Mouse (Mus musculus) liver, embryonic 16.5 days (tissue): Measurements from ENCODE around the gene Ago1. TPM values are rescaled to one million over a fixed set of nuclear protein-coding genes. Genes with fewer than 3 reads are reported as not detected.

Source experiments
- ATAC-seq: fragments of 200-750 bp; cut with Nextera tagmentation; 2 replicates; pipeline ENCODE4 v1.8.0; 2017; ENCODE audit warnings: low read depth, mild to moderate bottlenecking, moderate number of reproducible peaks, moderate library complexity
- H3K27ac ChIP-seq: fragments of 300-500 bp; sonication (generic); 2 replicates; pipeline ENCODE4 v1.5.1; 2014; ENCODE audit warnings: mild to moderate bottlenecking, low read length
- H3K27me3 ChIP-seq: fragments of 300-500 bp; sonication (generic); 2 replicates; pipeline ENCODE4 v1.6.1; 2014; ENCODE audit warnings: low read depth, low read length, mixed read lengths; ENCODE audit not compliant: control insufficient read depth, insufficient read depth
- H3K36me3 ChIP-seq: fragments of 300-500 bp; sonication (generic); 2 replicates; pipeline ENCODE4 v1.6.1; 2014; ENCODE audit warnings: mild to moderate bottlenecking; ENCODE audit not compliant: control insufficient read depth, insufficient read depth
- H3K4me1 ChIP-seq: fragments of 300-500 bp; sonication (generic); 2 replicates; pipeline ENCODE4 v1.6.1; 2014; ENCODE audit warnings: low read depth, low read length, mixed read lengths; ENCODE audit not compliant: control insufficient read depth
- H3K4me2 ChIP-seq: fragments of 300-500 bp; sonication (generic); 2 replicates; pipeline ENCODE4 v1.6.1; 2014; ENCODE audit warnings: low read depth, low read length, mixed read lengths
- H3K4me3 ChIP-seq: fragments of 300-500 bp; sonication (generic); 2 replicates; pipeline ENCODE4 v1.5.1; 2014; ENCODE audit warnings: low read depth, mild to moderate bottlenecking, low read length
- H3K9ac ChIP-seq: fragments of 300-500 bp; sonication (generic); 2 replicates; pipeline ENCODE4 v1.6.1; 2014; ENCODE audit warnings: low read depth, low read length
- H3K9me3 ChIP-seq: fragments of 300-500 bp; sonication (generic); replicated peaks from 2 replicates; pipeline ENCODE4 v1.6.1; 2016; ENCODE audit warnings: low read length; ENCODE audit not compliant: control insufficient read depth
- WGBS: fragments of 180-500 bp; shearing (Covaris S2); extraction: QIAGEN DNeasy Blood & Tissue Kit; methylation state at CpG from one replicate; pipeline ENCODE4 v1.1.7; 2014; ENCODE audit not compliant: insufficient replicate concordance; 5-methylcytosine and 5-hydroxymethylcytosine counted together
- polyA plus RNA-seq: library from polyadenylated mRNA; unstranded; fragments of >200 nt; fragmentation: Nextera tagmentation; extraction: Ambion mirVana; gene quantifications from 2 replicates; pipeline ENCODE4 v1.2.1, GENCODE M21; 2015

Ago1 gene
- polyA plus RNA-seq, 1 experiment from 2014 or later = 0.98 TPM

DNA sequence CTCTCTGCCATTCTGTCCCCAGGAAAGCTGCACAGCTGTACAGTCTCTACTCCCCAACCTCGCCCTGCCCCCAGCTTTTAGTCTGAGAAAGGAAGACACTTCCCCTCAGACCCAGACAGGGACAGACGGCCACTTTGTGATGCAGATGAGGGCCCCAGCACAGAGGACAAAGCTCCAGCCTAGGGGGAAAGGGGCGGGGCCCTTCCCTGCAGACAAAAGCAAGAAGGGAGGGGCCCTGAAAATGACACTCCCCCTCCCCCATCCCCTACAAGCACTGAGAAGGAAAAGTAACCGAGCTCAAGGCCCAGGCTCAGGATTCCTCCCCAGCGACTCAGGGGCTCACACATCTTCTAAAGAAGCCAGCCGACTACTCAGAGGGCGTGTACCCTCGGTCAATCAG lies 2.5 kb downstream of the Ago1 start:
- H3K36me3 ChIP-seq = no peaks in the 10 kb centered on the region
- H3K9ac ChIP-seq = no peak overlapping the region
- no peaks in the 10 kb centered on the region for H3K9me3 ChIP-seq
- H3K4me2 ChIP-seq = no peak overlapping the region
- H3K4me3 ChIP-seq = no peak overlapping the region
- no peak for ATAC-seq
- peaks cover 25% of the 10 kb centered on the region for H3K4me1 ChIP-seq
- H3K27ac ChIP-seq = no peak overlapping the region
- WGBS = 24% methylated on average over 8 of the region's 8 CpGs
- H3K27me3 ChIP-seq = no peaks in the 10 kb centered on the region

DNA sequence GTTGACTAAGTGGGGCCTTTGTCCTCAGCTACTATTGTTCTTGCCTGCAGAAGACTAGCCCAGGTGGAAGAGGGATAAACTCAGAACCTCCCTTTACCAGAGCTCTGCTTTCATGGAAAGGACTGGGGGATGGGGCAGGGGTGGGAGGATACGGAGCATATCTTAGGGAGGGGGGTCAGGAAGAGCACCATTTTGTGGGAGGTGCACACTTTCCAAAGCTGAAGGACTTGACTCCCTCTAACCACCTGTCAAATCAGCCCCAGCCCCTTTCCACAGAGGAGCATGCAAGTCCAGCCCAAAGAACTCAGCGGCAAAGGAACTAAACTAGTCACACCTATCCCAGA lies 3.5 kb downstream of the Ago1 start:
- 53% methylated on average over 2 of the region's 2 CpGs for WGBS
- ATAC-seq = no peak
- Histone ChIP-seq H3K9me3 (no peaks in the 10 kb centered on the region), H3K4me2 (no peak overlapping the region), H3K4me1 (peaks cover 25% of the 10 kb centered on the region), H3K27me3 (no peaks in the 10 kb centered on the region), H3K9ac (no peak overlapping the region), H3K4me3 (no peak overlapping the region), H3K27ac (no peak overlapping the region), H3K36me3 (no peaks in the 10 kb centered on the region)

DNA sequence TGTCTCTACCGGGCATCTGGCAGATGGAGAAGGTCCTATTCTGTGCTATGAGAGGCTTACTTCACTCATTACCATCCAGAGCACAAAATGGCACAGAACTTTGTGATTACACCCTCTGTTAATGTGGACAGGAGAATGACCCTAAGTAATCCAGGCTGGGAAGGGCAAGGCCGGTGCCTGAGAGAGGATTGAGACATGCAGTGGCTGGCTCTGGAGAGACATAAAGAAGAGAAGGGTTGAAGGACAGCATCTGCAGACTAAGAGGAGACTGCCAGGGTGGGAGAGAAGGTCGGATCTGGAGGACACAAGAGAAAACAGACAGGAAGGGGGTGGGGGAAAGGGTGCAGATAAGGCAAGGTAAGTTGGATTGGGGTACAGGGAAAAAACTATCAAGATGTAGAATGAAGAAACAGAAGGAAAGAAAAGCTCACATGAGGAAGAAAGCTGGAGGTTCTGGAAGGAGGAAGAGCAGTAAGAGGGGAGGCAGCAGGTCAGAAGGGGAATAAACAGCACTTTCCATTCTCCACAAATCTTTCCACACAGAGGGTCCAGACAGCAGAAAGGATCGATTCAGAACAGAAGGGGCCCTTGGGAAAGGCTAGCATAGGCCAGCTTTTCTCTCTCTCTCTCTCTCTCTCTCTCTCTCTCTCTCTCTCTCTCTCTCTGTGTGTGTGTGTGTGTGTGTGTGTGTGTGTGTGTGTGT lies 4.0 kb downstream of the Ago1 start:
- Histone ChIP-seq H3K27me3 (no peaks in the 10 kb centered on the region), H3K36me3 (no peaks in the 10 kb centered on the region), H3K4me1 (peaks cover 25% of the 10 kb centered on the region), H3K4me2 (no peak overlapping the region), H3K9ac (no peak overlapping the region), H3K9me3 (no peaks in the 10 kb centered on the region), H3K4me3 (no peak overlapping the region), H3K27ac (no peak overlapping the region)
- no peak for ATAC-seq
- 34% methylated on average over 4 of the region's 4 CpGs for WGBS

DNA sequence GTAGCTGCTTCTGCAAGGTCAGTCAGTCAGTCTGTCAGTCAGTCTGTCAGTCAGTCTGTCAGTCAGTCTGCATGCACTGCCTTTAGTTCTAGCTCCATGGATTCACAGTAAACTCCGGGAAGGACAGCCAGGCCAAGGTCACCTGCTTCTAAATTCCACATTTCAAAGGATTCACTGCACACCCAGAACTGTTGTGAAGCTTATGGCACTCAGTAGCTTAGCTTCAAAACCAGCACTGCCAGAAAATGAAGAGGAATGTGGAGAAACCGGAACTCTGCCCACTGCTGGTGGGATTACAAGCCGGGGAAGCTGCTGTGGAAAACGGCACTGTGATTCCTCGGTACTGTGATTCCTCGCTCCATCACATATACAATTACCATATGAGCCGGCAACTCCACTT lies 12.9 kb downstream of the Ago1 start:
- peaks cover 16% of the 10 kb centered on the region for H3K36me3 ChIP-seq
- H3K9ac ChIP-seq = no peak overlapping the region
- no peak overlapping the region for H3K4me2 ChIP-seq
- H3K4me1 ChIP-seq = no peaks in the 10 kb centered on the region
- no peak for ATAC-seq
- H3K4me3 ChIP-seq = no peak overlapping the region
- no peak overlapping the region for H3K27ac ChIP-seq
- no peaks in the 10 kb centered on the region for H3K27me3 ChIP-seq
- WGBS = 82% methylated on average over 7 of the region's 7 CpGs
- no peaks in the 10 kb centered on the region for H3K9me3 ChIP-seq

DNA sequence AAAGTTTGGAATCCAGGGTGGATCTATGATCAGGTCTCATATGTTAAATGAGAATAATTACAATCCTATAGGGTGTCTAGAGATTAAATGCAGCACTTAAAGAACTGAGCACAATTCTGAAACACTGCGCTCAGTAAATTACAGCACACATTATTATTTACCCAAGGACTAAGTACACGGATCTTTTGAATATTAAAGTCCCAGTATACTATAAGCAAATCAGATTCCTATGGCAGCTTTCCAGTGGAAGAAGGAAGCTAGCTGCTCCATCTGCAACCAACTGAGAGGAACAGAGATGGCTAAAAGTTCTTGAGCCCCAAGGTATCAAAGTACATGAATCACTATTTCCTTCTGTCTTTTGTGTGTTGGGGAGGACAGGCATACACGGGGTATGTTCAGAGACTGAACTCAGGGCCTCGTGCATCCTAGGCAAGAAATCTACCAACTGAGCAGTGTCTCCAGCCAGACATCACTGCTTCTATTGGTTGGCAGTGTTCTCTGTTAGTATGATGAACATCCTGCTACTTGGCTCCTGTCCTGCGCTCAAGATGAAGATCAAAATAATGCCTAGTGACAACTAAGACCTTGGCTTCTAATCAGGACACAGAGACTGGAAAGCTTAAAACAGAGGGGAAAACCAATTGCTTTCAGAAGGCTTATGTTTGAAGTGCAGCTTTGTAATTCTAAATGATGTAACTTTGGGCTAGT lies 13.7 kb downstream of the Ago1 start:
- Histone ChIP-seq H3K27ac (no peak overlapping the region), H3K9me3 (no peaks in the 10 kb centered on the region), H3K36me3 (peaks cover 16% of the 10 kb centered on the region), H3K4me3 (no peak overlapping the region), H3K4me1 (no peaks in the 10 kb centered on the region), H3K4me2 (no peak overlapping the region), H3K9ac (no peak overlapping the region), H3K27me3 (no peaks in the 10 kb centered on the region)
- WGBS = 76% methylated on average over 5 of the region's 5 CpGs
- no peak for ATAC-seq

DNA sequence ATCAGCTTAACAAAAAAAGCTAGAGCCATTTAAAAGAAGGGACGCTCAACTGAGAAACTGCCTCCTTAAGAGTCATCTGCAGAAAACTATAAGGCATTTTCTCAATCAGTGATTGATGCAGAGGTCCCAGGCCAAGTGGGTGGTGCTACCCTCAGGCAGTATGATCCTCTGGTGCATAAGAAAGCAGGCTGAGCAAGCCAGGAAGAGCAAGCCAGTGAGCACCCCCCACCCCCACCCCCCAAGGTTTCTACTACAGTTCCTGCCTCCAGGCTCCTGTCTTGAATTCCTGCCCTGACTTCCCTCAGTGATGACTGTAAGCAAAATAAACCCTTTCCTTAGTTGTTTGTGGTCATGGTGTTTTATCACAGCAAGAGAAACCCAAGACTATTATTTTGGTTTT lies 18.1 kb downstream of the Ago1 start:
- Histone ChIP-seq H3K36me3 (peaks cover 9% of the 10 kb centered on the region), H3K4me1 (no peaks in the 10 kb centered on the region), H3K9me3 (no peaks in the 10 kb centered on the region), H3K9ac (no peak overlapping the region), H3K4me2 (no peak overlapping the region), H3K27ac (no peak overlapping the region), H3K4me3 (no peak overlapping the region), H3K27me3 (no peaks in the 10 kb centered on the region)
- 84% methylated on average over 1 of the region's 1 CpGs for WGBS
- no peak for ATAC-seq

DNA sequence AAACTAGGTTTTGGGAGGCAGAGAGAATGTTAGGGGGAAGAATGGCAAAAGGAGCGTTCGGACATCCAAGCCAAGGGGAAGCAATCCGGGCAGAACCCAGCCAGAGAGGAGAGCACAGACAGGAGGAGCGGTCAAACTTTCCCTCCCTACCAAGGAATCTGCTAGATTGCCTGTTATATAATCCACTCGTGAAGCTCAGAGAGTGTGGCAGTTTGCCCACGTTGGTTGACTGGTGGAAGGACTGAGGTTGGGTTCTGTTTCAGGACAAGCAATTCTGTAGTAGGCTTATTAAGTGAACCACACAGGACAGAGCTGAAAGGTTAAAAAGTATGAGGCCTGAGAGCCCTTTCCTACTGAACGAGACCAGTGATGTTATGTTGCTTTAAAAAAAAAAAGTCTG lies 21.3 kb downstream of the Ago1 start:
- Histone ChIP-seq H3K4me1 (no peaks in the 10 kb centered on the region), H3K4me2 (no peak overlapping the region), H3K36me3 (no peaks in the 10 kb centered on the region; the same call in 1 of the 2 replicates), H3K27ac (no peak overlapping the region), H3K27me3 (no peaks in the 10 kb centered on the region), H3K4me3 (no peak overlapping the region), H3K9me3 (no peaks in the 10 kb centered on the region), H3K9ac (no peak overlapping the region)
- WGBS = 77% methylated on average over 7 of the region's 7 CpGs
- ATAC-seq = no peak

DNA sequence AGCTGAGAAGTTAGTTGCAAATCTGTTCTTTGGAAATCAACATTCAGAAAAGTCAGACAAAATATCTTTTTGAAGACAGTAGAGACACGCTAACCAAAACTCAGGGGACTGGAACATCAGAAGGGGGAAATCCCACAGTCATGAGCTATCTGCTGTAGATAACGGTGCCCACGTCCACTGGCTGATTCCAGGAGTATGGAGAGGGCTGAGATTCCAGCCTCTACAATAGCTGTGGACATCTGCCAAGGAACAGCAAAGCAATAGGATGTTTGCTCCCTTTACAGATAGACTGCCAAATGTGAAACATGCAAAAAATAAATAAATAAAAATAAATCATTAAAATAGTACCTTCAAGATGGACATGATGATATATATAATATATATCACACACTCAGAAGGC lies 23.9 kb downstream of the Ago1 start:
- Histone ChIP-seq H3K4me1 (no peaks in the 10 kb centered on the region), H3K4me3 (no peak overlapping the region), H3K27me3 (no peaks in the 10 kb centered on the region), H3K4me2 (no peak overlapping the region), H3K36me3 (peaks cover 3% of the 10 kb centered on the region), H3K9ac (no peak overlapping the region), H3K9me3 (no peaks in the 10 kb centered on the region), H3K27ac (no peak overlapping the region)
- no peak for ATAC-seq
- WGBS = 67% methylated on average over 3 of the region's 3 CpGs

DNA sequence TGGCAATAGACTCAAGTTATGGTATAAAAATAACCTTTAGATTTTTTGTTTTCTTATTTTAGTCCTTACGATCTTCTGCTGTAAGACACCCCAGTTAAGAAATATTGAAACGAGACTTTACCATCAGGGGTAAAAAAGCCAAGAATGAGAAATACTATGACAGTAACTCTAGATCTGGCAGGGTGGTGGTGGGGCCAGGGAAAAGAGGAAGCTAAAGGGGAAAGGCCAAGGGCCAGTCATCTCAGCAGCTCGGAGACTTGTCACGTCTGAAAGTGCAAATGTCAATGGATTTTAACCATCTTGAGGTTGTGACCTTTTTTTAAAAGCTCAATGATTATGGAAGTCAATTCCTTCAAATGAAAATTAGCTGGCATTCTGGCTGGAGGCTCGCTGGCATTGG lies 30.1 kb downstream of the Ago1 start:
- Histone ChIP-seq H3K9ac (no peak overlapping the region), H3K4me2 (no peak overlapping the region), H3K27me3 (no peaks in the 10 kb centered on the region), H3K4me1 (no peaks in the 10 kb centered on the region; the same call in 1 of the 2 replicates), H3K4me3 (no peak overlapping the region), H3K27ac (no peak overlapping the region), H3K9me3 (no peaks in the 10 kb centered on the region), H3K36me3 (peaks cover 3% of the 10 kb centered on the region)
- 51% methylated on average over 5 of the region's 5 CpGs for WGBS
- no peak for ATAC-seq
